Mouse (Mus musculus): ENCODE results near the gene Inhbe. TPM values are rescaled to one million over a fixed set of nuclear protein-coding genes. Genes with fewer than 3 reads are reported as not detected.

Inhbe gene
- polyA plus RNA-seq, 1 experiment from 2014 or later: not detected

DNA sequence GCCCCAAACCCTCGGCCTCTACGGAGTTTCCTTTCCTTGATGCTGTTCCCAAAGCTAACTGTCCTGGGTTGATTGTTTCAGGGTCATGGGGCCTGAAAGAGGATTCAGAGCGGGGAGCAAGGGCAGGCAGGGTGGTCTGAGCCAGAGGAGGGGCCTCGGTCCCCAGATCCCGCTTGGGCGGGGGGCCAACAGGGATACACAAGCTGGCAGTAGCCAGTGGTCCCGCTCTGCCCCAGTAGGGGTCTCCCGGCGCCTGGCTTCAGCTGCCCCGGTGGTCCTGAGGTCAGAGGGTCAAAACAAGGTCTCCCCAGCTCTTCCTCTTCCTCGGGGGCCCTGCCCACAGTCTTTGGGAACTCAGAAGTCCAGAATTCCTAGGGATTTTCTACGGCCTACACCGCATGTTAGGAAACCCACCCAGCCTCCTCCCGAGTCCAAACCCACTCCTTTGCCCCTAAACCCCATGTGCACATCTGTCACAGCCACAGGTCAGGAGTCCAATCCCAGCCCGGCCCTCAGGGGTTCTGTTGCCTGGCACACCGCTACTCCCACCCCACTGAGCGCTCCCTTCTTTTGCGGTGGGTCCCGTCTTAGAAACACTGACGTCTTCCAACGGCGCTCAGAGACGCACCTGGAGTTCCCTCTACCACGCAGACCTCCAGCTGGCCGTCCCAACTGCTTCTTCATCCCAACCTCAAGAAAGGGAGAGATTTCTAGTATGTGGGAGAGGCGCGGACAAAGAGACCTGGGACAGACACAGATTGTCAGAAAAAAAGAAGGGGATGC is 13.4 kb downstream of the Inhbe start:
- H3K4me3 ChIP-seq (ENCODE audit: low read depth, low read length): peak overlapping the region; percentile 44
- WGBS: 2% methylated on average over 27 of the region's 27 CpGs
- H3K4me2 ChIP-seq (ENCODE audit: low read length): peak overlapping the region; percentile 88
- H3K27ac ChIP-seq (ENCODE audit: low read depth): peak overlapping the region; percentile 95
- H3K9ac ChIP-seq (ENCODE audit: low read length): peak overlapping the region; percentile 49
- peaks cover 14% of the 10 kb centered on the region for H3K36me3 ChIP-seq (ENCODE audit: control insufficient read depth, insufficient read depth, low read length)
- DNase-seq (ENCODE audit: low spot score) (peak; percentile 70), ATAC-seq (replicated peaks; ENCODE audit: low FRiP score, low TSS enrichment, low read depth) (0 out of 2 replicates have a peak, but pooled peaks have one; percentile 2)
- H3K27me3 ChIP-seq (replicated peaks; ENCODE audit: control insufficient read depth, insufficient read depth, low read length): 0 out of 2 replicates have a peak, but pooled peaks cover 5% of the 10 kb centered on the region
- H3K4me1 ChIP-seq (replicated peaks; ENCODE audit: control insufficient read depth, insufficient read depth, low read length): peaks cover 3% of the 10 kb centered on the region; the same call in 1 of the 2 replicates
- no peaks in the 10 kb centered on the region for H3K9me3 ChIP-seq (ENCODE audit: control insufficient read depth, low read length)

DNA sequence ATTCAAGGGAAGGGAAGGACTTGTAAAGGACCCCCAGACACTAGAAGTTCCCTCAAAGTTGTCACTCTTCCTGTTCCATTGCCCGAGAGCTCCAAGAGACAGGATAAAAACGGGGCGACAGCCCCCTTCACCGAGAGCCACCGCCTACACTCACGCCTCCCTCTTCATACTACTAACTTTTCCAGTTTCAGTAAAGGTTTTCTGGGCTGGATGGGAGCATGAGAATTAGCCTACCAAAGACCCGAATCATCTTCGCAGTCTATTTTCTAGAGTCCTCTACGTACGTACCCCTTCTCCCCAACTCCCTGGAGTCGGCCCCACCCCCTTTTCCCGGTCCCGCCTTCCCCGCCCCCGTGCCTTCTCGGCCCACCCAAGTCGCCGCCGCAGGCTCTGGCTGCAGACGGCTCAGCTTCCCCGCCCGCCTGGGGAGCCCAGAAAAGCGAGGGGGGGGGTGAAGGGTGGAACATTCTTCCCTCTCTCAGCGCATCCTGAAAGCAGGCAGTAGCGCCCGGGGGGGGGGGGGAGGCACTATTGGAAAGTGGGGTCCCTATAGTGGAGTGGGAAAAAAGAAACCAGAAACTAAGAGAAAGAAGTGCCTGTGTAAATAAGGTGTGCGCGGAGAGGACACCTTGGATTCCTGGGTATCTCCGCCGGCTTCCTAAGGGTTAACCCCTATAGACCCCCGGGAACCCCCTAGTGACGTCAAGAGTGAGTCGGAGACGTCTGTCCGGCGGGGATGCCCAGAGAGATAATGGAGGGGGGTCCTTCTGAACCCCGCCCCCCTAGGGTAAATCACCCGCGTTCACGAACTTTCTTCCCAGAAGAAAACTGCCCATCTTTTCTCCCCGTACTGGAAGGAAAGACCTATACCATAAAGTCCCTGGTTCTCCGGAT is 14.3 kb downstream of the Inhbe start:
- Histone ChIP-seq H3K36me3 (ENCODE audit: control insufficient read depth, insufficient read depth, low read length) (peaks cover 15% of the 10 kb centered on the region), H3K27ac (ENCODE audit: low read depth) (peak overlapping the region; percentile 95), H3K9me3 (ENCODE audit: control insufficient read depth, low read length) (no peaks in the 10 kb centered on the region), H3K4me2 (ENCODE audit: low read length) (peak overlapping the region; percentile 88), H3K4me3 (ENCODE audit: low read depth, low read length) (peak overlapping the region; percentile 44), H3K9ac (ENCODE audit: low read length) (peak overlapping the region; percentile 66), H3K4me1 (replicated peaks; ENCODE audit: control insufficient read depth, insufficient read depth, low read length) (peaks cover 3% of the 10 kb centered on the region; the same call in 1 of the 2 replicates), H3K27me3 (replicated peaks; ENCODE audit: control insufficient read depth, insufficient read depth, low read length) (0 out of 2 replicates have a peak, but pooled peaks cover 5% of the 10 kb centered on the region)
- ATAC-seq (replicated peaks; ENCODE audit: low FRiP score, low TSS enrichment, low read depth) (peak; percentile 44; the same call in 1 of the 2 replicates), DNase-seq (ENCODE audit: low spot score) (peak; percentile 86)
- under 1% methylated on average over 38 of the region's 42 CpGs for WGBS

DNA sequence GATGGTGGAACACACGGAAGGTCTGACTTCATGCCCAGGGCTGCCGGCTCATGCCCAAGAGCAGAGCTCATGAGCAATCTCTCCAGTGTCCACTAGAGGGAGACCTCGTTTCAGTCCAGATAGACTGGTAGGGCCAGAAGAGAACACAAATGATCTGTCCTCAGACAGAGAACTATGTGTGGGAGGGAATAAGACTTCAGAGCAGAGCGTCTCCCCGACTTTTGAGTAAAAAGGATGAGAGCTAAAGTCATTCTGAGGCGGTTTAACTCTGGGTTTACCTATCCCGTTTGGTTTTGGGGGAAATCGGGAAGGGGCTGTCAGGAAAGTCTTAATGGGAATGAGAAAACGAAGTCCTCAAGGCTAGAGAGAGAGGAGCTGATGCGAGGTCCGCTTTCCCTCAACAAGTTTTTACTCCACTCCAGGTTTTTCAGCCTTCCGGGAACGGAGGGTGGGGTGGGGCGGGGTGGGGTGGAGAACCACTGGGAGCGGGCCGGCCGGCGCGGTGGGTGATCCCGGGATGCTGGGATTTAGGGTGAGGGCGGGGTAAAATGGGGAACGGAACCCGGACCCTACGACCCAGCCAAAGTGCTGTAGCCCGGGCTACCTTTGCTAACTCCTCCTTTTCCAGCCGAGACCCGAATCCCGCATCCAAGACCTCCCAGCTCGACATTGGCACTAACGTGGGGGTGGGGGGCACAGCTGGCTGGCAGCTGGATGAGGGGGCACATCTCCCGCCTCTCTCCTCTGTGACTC is 15.1 kb downstream of the Inhbe start:
- H3K4me2 ChIP-seq (ENCODE audit: low read length): peak overlapping the region; percentile 88
- H3K9ac ChIP-seq (ENCODE audit: low read length): peak overlapping the region; percentile 66
- peak; percentile 91 for DNase-seq (ENCODE audit: low spot score)
- peak; percentile 68 for ATAC-seq (replicated peaks; ENCODE audit: low FRiP score, low TSS enrichment, low read depth)
- under 1% methylated on average over 31 of the region's 31 CpGs for WGBS
- peak overlapping the region; percentile 44 for H3K4me3 ChIP-seq (ENCODE audit: low read depth, low read length)
- peaks cover 3% of the 10 kb centered on the region; the same call in 1 of the 2 replicates for H3K4me1 ChIP-seq (replicated peaks; ENCODE audit: control insufficient read depth, insufficient read depth, low read length)
- peaks cover 21% of the 10 kb centered on the region for H3K36me3 ChIP-seq (ENCODE audit: control insufficient read depth, insufficient read depth, low read length)
- H3K27ac ChIP-seq (ENCODE audit: low read depth): peak overlapping the region; percentile 95
- no peaks in the 10 kb centered on the region for H3K9me3 ChIP-seq (ENCODE audit: control insufficient read depth, low read length)
- H3K27me3 ChIP-seq (replicated peaks; ENCODE audit: control insufficient read depth, insufficient read depth, low read length): 0 out of 2 replicates have a peak, but pooled peaks cover 5% of the 10 kb centered on the region

DNA sequence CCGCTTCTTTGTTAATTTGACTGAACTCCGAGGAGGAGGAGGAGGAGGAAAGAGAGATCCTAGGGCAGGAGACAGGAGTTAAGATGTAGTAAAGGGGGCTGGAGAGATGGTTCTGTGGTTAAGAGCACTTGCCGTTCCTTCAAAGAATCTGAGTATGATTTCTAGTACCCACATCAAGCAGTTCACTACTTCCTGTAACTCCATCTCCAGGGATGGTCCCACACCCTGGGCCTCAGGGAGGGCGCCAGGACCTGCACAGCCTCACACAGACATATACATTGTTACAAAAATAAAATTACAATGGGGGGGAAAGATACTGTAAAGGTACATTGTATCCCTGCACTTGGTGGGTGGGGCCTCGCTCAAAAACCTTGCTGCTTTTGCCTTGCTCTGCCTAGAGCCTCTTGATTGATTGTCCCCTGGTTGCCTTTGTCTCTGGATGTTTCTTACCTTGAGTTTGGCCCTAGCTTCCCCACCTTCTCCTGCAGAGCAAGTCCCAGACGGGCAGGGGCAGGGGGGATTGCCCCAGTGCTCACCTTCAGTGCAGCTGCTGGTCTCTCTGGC is 16.6 kb downstream of the Inhbe start:
- Histone ChIP-seq H3K4me3 (ENCODE audit: low read depth, low read length) (no peak overlapping the region), H3K4me2 (ENCODE audit: low read length) (no peak overlapping the region), H3K9me3 (ENCODE audit: control insufficient read depth, low read length) (no peaks in the 10 kb centered on the region), H3K27ac (ENCODE audit: low read depth) (no peak overlapping the region), H3K4me1 (replicated peaks; ENCODE audit: control insufficient read depth, insufficient read depth, low read length) (peaks cover 3% of the 10 kb centered on the region; the same call in 1 of the 2 replicates), H3K9ac (ENCODE audit: low read length) (no peak overlapping the region), H3K36me3 (ENCODE audit: control insufficient read depth, insufficient read depth, low read length) (peaks cover 33% of the 10 kb centered on the region), H3K27me3 (replicated peaks; ENCODE audit: control insufficient read depth, insufficient read depth, low read length) (0 out of 2 replicates have a peak, but pooled peaks cover 5% of the 10 kb centered on the region)
- 82% methylated on average over 6 of the region's 6 CpGs for WGBS
- ATAC-seq (replicated peaks; ENCODE audit: low FRiP score, low TSS enrichment, low read depth): no peak
- DNase-seq (ENCODE audit: low spot score): no peak

DNA sequence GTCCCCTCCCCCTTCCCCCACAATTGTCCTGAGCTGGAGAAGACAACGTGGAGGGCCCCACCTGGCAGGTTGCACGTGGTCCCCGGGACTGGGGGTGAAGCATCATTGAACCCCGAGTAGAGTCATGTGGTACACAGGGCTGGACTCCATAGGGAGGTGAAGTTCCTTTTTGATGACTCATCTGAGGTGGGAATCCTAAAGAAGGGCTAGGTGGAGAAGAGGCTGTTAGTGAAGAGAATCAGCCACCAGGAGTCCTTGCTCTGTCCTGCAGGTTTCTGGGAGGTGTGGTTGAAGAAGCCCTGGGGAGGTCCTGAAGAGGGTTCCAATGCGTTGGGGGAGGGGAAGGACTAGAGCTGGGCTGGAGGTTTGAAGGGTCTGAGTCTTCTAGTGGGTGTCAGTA is 17.3 kb downstream of the Inhbe start:
- DNase-seq (ENCODE audit: low spot score): no peak
- Histone ChIP-seq H3K9me3 (ENCODE audit: control insufficient read depth, low read length) (no peaks in the 10 kb centered on the region), H3K27ac (ENCODE audit: low read depth) (no peak overlapping the region), H3K4me2 (ENCODE audit: low read length) (no peak overlapping the region), H3K27me3 (replicated peaks; ENCODE audit: control insufficient read depth, insufficient read depth, low read length) (0 out of 2 replicates have a peak, but pooled peaks cover 5% of the 10 kb centered on the region), H3K9ac (ENCODE audit: low read length) (no peak overlapping the region), H3K4me1 (replicated peaks; ENCODE audit: control insufficient read depth, insufficient read depth, low read length) (no peaks in the 10 kb centered on the region; the same call in 1 of the 2 replicates), H3K36me3 (ENCODE audit: control insufficient read depth, insufficient read depth, low read length) (peaks cover 38% of the 10 kb centered on the region), H3K4me3 (ENCODE audit: low read depth, low read length) (no peak overlapping the region)
- no peak for ATAC-seq (replicated peaks; ENCODE audit: low FRiP score, low TSS enrichment, low read depth)
- WGBS: 67% methylated on average over 5 of the region's 5 CpGs

DNA sequence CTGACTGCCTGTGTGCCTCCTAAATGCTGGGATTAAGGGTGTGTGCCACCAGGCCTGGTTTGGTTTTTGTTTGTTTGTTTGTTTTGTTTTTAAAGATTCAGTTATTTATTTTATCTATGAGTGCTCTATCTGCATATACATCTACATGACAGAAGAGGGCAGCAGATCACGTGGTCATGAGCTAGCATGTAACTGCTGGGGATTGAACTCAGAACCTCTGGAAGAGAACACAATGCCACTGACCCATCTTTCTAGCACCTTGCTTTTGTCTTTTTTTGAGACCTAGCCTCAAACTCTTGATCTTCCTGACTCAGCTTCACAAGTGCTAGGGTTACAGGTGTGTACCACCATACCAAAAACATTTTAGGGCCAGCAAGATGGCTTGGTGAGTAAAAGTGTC is 18.9 kb downstream of the Inhbe start:
- H3K4me1 ChIP-seq (replicated peaks; ENCODE audit: control insufficient read depth, insufficient read depth, low read length): no peaks in the 10 kb centered on the region; the same call in 1 of the 2 replicates
- H3K4me2 ChIP-seq (ENCODE audit: low read length): no peak overlapping the region
- H3K27ac ChIP-seq (ENCODE audit: low read depth): no peak overlapping the region
- DNase-seq (ENCODE audit: low spot score): no peak
- no peaks in the 10 kb centered on the region for H3K9me3 ChIP-seq (ENCODE audit: control insufficient read depth, low read length)
- no peaks in the 10 kb centered on the region for H3K27me3 ChIP-seq (replicated peaks; ENCODE audit: control insufficient read depth, insufficient read depth, low read length)
- 78% methylated on average over 1 of the region's 1 CpGs for WGBS
- ATAC-seq (replicated peaks; ENCODE audit: low FRiP score, low TSS enrichment, low read depth): no peak
- H3K36me3 ChIP-seq (ENCODE audit: control insufficient read depth, insufficient read depth, low read length): peaks cover 50% of the 10 kb centered on the region
- no peak overlapping the region for H3K9ac ChIP-seq (ENCODE audit: low read length)
- no peak overlapping the region for H3K4me3 ChIP-seq (ENCODE audit: low read depth, low read length)

DNA sequence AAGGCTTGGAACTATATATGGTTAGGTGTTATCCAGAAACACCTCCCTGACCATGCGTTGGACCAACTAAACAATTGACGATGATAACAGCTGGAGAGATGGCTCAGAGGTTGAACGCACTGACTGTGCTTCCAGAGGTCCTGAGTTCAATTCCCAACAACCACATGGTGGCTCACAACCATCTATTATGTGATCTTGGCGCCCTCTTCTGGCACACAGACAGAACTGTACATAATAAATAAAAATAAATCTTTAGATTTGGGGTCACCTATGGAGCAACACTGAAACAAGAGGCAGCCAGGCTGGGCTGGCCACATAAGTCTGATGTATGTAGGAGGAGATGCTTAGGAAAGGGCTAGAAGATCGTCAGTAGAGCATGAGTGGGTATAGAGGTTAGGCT is 21.1 kb downstream of the Inhbe start:
- 70% methylated on average over 5 of the region's 5 CpGs for WGBS
- Histone ChIP-seq H3K27me3 (replicated peaks; ENCODE audit: control insufficient read depth, insufficient read depth, low read length) (peaks cover 3% of the 10 kb centered on the region; the same call in 1 of the 2 replicates), H3K4me3 (ENCODE audit: low read depth, low read length) (no peak overlapping the region), H3K9ac (ENCODE audit: low read length) (no peak overlapping the region), H3K9me3 (ENCODE audit: control insufficient read depth, low read length) (no peaks in the 10 kb centered on the region), H3K4me2 (ENCODE audit: low read length) (no peak overlapping the region), H3K4me1 (replicated peaks; ENCODE audit: control insufficient read depth, insufficient read depth, low read length) (no peaks in the 10 kb centered on the region), H3K36me3 (ENCODE audit: control insufficient read depth, insufficient read depth, low read length) (peaks cover 50% of the 10 kb centered on the region), H3K27ac (ENCODE audit: low read depth) (no peak overlapping the region)
- DNase-seq (ENCODE audit: low spot score) (no peak), ATAC-seq (replicated peaks; ENCODE audit: low FRiP score, low TSS enrichment, low read depth) (no peak)

Data from intestine, embryonic 14.5 days (tissue).